Mouse (Mus musculus) liver, adult 2 months (tissue): ENCODE results near the gene Clpx. TPM values are rescaled to one million over a fixed set of nuclear protein-coding genes. Genes with fewer than 3 reads are reported as not detected.

Experiments
- DNase-seq: peaks from one replicate; pipeline ENCODE4 v3.0.0-alpha.2; 2011; ENCODE audit warnings: low read depth, low spot score; ENCODE audit errors: extremely low read depth
- H3K27ac ChIP-seq: fragments of 200-500 bp; replicated peaks from 2 replicates; pipeline ENCODE4 v1.5.1; 2012; ENCODE audit warnings: low read depth, mild to moderate bottlenecking, control low read depth, inconsistent platforms, low read length; ENCODE audit not compliant: insufficient read depth
- H3K27me3 ChIP-seq: fragments of 200-500 bp; 2 replicates; pipeline ENCODE4 v1.6.1; 2012; ENCODE audit warnings: mild to moderate bottlenecking, moderate library complexity, low read length, inconsistent platforms; ENCODE audit not compliant: control insufficient read depth, insufficient read depth
- H3K36me3 ChIP-seq: fragments of 200-500 bp; 2 replicates; pipeline ENCODE4 v1.6.1; 2012; ENCODE audit warnings: low read length, inconsistent platforms; ENCODE audit not compliant: control insufficient read depth, insufficient read depth
- H3K4me1 ChIP-seq: fragments of 200-500 bp; 2 replicates; pipeline ENCODE4 v1.6.1; 2011; ENCODE audit warnings: low read length; ENCODE audit not compliant: control insufficient read depth, insufficient read depth
- H3K4me3 ChIP-seq: fragments of 200-500 bp; 2 replicates; pipeline ENCODE4 v1.5.1; 2011; ENCODE audit warnings: low read depth, mild to moderate bottlenecking, control low read depth, low read length, moderate library complexity; ENCODE audit not compliant: insufficient read depth
- H3K79me2 ChIP-seq: fragments of 200-500 bp; 2 replicates; pipeline ENCODE4 v1.6.1; 2012; ENCODE audit warnings: inconsistent platforms, mild to moderate bottlenecking, low read length, moderate library complexity; ENCODE audit not compliant: control insufficient read depth, insufficient read depth
- H3K9ac ChIP-seq: fragments of 200-500 bp; 2 replicates; pipeline ENCODE4 v1.6.1; 2012; ENCODE audit warnings: low read depth, mild to moderate bottlenecking, control low read depth, inconsistent platforms, low read length
- CTCF ChIP-seq: fragments of 200-500 bp; IDR thresholded peaks from 2 replicates; pipeline ENCODE4 v1.5.1; 2011; ENCODE audit warnings: low read depth, low read length, control low read depth
- POLR2A ChIP-seq: fragments of 200-500 bp; IDR thresholded peaks from 2 replicates; pipeline ENCODE4 v1.6.1; 2011; ENCODE audit warnings: low read length, control low read depth; ENCODE audit not compliant: insufficient read depth; ENCODE audit errors: extremely low read depth
- WGBS: fragments of 180-500 bp; shearing (Covaris S2); methylation state at CpG from one replicate; pipeline ENCODE4 v1.1.7; 2018; 5-methylcytosine and 5-hydroxymethylcytosine counted together
- polyA plus RNA-seq: library from polyadenylated mRNA; depleted of rRNA; stranded (reverse); fragments of >200 nt; gene quantifications from 2 replicates; pipeline ENCODE4 v1.2.3, GENCODE M21; 2012
- total RNA-seq: library from RNA; depleted of rRNA; stranded (reverse); fragments of >200 nt; gene quantifications from 2 replicates; pipeline ENCODE4 v1.2.3, GENCODE M21; 2014

The Clpx gene
- total and polyA plus RNA-seq, 2 experiments = 39.2 to 56.1 TPM

DNA sequence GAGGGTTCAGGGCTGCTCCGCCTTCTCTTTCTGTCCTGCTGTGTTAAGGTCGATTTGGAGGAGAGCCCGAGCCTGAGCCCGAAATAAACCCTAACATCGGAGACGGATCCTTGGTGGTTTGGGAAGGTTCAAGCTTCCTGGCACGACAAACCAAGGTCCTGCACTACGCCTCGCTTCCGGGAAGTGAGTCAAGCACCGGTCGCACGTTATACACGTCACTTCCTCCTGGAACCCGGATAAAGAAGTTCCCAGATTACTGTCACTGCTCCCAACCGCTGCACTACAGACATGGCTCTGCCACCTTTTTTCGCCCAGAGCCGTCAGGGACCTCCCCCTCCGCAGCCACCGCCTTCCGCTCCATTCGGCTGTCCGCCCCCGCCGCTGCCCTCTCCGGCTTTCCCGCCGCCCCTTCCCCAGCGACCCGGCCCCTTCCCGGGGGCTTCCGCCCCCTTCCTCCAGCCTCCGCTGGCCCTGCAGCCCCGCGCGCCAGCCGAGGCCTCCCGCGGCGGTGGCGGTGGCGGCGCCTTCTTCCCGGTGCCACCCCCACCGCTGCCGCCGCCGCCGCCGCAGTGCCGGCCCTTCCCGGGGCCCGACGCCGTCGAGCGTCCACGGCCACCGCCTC lies 51.9 kb downstream of the Clpx start, which contains the start of gene Pdcd7:
Pdcd7 (plus strand) TSS at position 251 of the 622 bp plus-strand sequence.
- Histone ChIP-seq H3K27ac (peak within 1 kb of the TSS; percentile 41), H3K36me3 (no peaks in the 10 kb centered on the region), H3K4me1 (peaks cover 7% of the 10 kb centered on the region), H3K9ac (peak within 1 kb of the TSS; percentile 87), H3K4me3 (peak within 1 kb of the TSS; percentile 79), H3K27me3 (no peaks in the 10 kb centered on the region), H3K79me2 (peaks cover 26% of the 10 kb centered on the region; the same call in 1 of the 2 replicates)
- under 1% methylated on average over 56 of the region's 59 CpGs for WGBS
- peak; percentile 94 for DNase-seq
- TF ChIP-seq CTCF (no peak), POLR2A (peak; percentile 65; the same call in 1 of the 2 replicates)

DNA sequence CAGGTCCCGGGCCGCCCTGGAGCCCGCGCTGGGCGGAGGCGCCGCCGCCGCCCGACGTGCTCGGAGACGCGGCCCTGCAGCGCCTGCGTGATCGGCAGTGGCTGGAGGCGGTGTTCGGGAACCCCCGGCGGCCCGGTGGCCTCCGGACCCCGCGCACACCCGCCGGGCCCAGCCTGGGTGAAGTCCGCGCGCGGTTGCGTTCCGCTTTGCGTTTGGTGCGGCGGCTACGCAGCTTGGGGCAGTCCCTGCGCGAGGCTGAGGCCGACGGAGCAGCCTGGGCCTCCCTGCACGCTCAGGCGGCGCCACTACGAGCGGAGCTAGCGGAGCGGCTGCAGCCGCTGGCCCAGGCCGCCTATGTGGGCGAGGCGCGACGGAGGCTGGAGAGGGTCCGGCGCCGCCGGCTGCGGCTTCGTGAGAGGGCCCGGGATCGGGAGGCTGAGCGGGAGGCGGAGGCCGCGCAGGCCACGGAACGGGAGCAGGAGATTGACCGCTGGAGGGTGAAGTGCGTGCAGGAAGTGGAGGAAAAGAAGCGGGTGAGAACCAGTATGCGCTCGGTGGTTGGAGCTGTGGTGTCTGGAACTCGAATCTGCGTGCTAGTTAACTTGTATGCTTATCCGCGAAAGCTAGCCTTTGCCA lies 52.5 kb downstream of the Clpx start:
- TF ChIP-seq POLR2A (no peak), CTCF (no peak)
- Histone ChIP-seq H3K9ac (peak overlapping the region; percentile 87), H3K36me3 (no peaks in the 10 kb centered on the region), H3K27ac (peak overlapping the region; percentile 41), H3K27me3 (no peaks in the 10 kb centered on the region), H3K79me2 (peaks cover 28% of the 10 kb centered on the region; the same call in 1 of the 2 replicates), H3K4me1 (peaks cover 7% of the 10 kb centered on the region), H3K4me3 (peak overlapping the region; percentile 79)
- peak; percentile 37 for DNase-seq
- WGBS = under 1% methylated on average over 77 of the region's 77 CpGs

DNA sequence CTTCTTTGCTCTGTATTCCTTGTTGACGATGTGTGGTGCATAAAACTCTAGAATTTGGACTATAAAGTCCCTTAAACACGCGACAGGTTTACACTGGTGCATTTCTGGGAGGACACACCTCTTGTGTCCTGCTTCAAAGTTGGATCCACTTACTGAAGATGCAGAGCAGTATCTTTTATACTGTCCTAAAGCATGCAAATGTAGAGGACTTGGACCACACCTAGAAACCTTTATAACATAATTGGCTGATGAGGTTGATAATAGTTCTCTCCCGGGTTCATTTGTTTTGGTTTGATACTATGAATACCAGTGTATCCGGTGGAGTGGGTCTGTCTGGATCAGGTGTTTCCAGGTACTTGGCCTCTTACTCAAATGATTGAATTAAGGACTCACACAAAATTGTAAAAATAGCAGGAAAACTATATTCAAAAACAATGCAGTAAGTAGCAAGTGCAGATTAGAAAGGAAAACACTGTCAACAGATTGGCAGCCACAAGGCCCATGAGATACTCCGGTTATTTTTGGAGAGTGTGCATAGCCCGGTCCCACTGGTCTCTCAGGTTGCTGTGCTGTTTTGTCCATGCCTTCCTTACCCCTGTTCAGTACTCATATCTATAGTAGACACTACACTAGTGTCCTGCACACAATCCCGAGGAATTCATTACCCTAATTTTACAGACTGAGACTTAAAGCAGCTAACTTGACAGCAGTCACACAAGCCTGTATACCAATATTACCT lies 53.2 kb downstream of the Clpx start:
- Histone ChIP-seq H3K27me3 (no peaks in the 10 kb centered on the region), H3K27ac (peak overlapping the region; percentile 41; the same call in 1 of the 2 replicates), H3K36me3 (no peaks in the 10 kb centered on the region), H3K4me1 (peaks cover 7% of the 10 kb centered on the region), H3K4me3 (peak overlapping the region; percentile 79), H3K79me2 (peaks cover 28% of the 10 kb centered on the region; the same call in 1 of the 2 replicates), H3K9ac (peak overlapping the region; percentile 87)
- no peak for DNase-seq
- 23% methylated on average over 8 of the region's 8 CpGs for WGBS
- TF ChIP-seq POLR2A = no peak
- TF ChIP-seq CTCF = no peak

DNA sequence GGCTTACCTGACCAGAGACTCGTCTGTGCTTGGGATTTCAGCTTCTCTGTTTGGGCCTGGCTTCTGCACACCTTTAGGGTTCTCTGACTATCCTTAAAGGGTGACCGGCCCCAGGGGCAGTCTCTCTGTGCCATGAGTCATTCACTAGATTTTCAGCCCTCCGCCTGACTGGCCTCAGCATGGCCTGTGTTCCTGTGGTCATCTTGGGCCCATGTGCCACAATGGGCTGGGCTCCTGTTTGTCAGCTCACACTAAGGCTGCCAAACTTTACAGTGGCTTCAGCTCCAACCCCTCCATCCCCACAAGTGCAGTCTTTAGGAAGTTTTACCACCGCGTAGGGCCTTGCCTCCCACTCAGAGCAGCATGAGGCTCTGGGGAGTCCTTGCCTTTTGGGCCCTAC lies 59.2 kb downstream of the Clpx start:
- TF ChIP-seq POLR2A (no peak), CTCF (no peak)
- no peak overlapping the region for H3K4me3 ChIP-seq
- DNase-seq = no peak
- H3K36me3 ChIP-seq = peaks cover 29% of the 10 kb centered on the region
- WGBS = 85% methylated on average over 5 of the region's 5 CpGs
- H3K27ac ChIP-seq = no peak overlapping the region
- H3K4me1 ChIP-seq = peaks cover 1% of the 10 kb centered on the region; the same call in 1 of the 2 replicates
- no peak overlapping the region for H3K9ac ChIP-seq
- peaks cover 18% of the 10 kb centered on the region; the same call in 1 of the 2 replicates for H3K79me2 ChIP-seq
- no peaks in the 10 kb centered on the region for H3K27me3 ChIP-seq

DNA sequence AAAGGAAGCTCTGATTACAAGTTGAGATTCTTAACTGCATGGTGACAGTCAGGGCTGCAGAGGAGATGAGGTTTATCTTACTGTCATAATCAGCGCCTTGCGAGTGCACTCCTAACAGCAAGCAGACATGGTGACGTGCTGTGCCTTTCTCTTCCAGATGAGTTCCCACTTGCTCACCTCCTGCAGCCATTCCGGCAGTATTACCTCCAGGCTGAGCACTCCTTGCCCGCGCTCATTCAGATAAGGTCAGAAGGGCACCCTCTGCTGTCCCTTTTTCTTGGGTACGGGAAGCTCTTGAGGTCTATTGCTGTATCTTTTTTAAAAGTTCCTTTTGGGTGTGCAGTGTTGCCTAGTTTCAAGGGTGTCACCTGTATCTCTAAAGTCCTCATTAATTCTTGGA lies 62.5 kb downstream of the Clpx start:
- WGBS = 90% methylated on average over 7 of the region's 7 CpGs
- peaks cover 58% of the 10 kb centered on the region for H3K36me3 ChIP-seq

More for the DNA sequence above, 62.5 kb downstream of the Clpx start:
- no peak for DNase-seq
- no peak overlapping the region for H3K27ac ChIP-seq
- no peak for TF ChIP-seq POLR2A
- TF ChIP-seq CTCF = no peak
- H3K4me3 ChIP-seq = no peak overlapping the region
- H3K4me1 ChIP-seq = no peaks in the 10 kb centered on the region
- no peak overlapping the region for H3K9ac ChIP-seq
- H3K27me3 ChIP-seq = no peaks in the 10 kb centered on the region
- H3K79me2 ChIP-seq = peaks cover 2% of the 10 kb centered on the region; the same call in 1 of the 2 replicates
